In the genomic region with DNA sequence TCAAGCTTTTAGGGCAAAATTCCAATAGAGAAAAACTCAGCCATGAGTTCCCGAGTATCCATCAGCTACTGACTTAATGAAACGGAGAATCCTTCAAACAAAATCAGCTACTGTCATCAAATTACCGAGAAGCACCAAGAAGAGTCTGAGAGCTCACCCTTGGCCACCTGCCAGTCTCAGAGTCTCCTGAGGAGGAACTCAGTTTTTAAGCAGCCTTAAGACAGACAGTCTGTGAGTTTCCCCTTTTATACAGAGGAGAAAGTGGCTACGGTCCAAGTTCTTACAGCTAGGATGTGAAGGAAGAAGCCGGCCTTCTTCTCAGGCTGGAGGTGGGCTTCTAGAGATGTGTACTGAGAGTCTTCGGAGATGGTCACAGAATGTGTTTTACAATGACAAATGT, we compare ENCODE assay signal across 15 mouse cellular contexts.
DNase-seq lines count a peak whose midpoint lies in the region; ATAC-seq and TF ChIP-seq lines count a peak whose summit lies in the region.
"Had no signal": no experiment of that assay in that cellular context is flagged by ENCODE, and none has a peak within 500 bp of the region (broad histone marks: within the 10 kb centered on the region; RNA-seq: fewer than 3 reads in every experiment).

No protein-coding gene starts in this region.

- no peaks in the 10 kb centered on the region for H3K4me1 ChIP-seq in limb, embryonic 14.5 days (ENCODE audit: control insufficient read depth, insufficient read depth, low read length)
- 0 out of 2 replicates have a peak, but pooled peaks cover 6% of the 10 kb centered on the region for H3K4me1 ChIP-seq in limb, embryonic 10.5 days
- H3K4me1 ChIP-seq in MEL (ENCODE audit: control insufficient read depth in 1 of 2, insufficient read depth in 2 of 2, low read length in 2 of 2): no peaks in the 10 kb centered on the region
- H3K4me1 ChIP-seq in forebrain, embryonic 10.5 days: no peaks in the 10 kb centered on the region
- H3K4me1 ChIP-seq: liver, embryonic 12.5 days had no signal

- H3K27ac ChIP-seq in limb, embryonic 14.5 days (replicated peaks; ENCODE audit: low read depth, low read length): no peak overlapping the region
- H3K27ac ChIP-seq in limb, embryonic 10.5 days: no peak overlapping the region
- no peak overlapping the region for H3K27ac ChIP-seq in MEL (ENCODE audit: control insufficient read depth, low read depth, low read length)
- H3K27ac ChIP-seq in forebrain, embryonic 10.5 days: no peak overlapping the region
- H3K27ac ChIP-seq: hindbrain, embryonic 15.5 days; kidney, embryonic 15.5 days; liver, embryonic 12.5 days; midbrain, embryonic 15.5 days had no signal

- H3K4me3 ChIP-seq in limb, embryonic 14.5 days (replicated peaks; ENCODE audit: low read length): no peak overlapping the region
- H3K4me3 ChIP-seq in limb, embryonic 10.5 days: no peak overlapping the region
- H3K4me3 ChIP-seq in MEL (ENCODE audit: control insufficient read depth in 1 of 2, insufficient read depth in 1 of 2, low read depth in 2 of 2, low read length in 2 of 2): no peak overlapping the region
- H3K4me3 ChIP-seq in forebrain, embryonic 10.5 days: no peak overlapping the region
- H3K4me3 ChIP-seq: hindbrain, embryonic 15.5 days; kidney, embryonic 15.5 days; liver, embryonic 12.5 days; midbrain, embryonic 15.5 days had no signal

- no peaks in the 10 kb centered on the region for H3K36me3 ChIP-seq in limb, embryonic 14.5 days (ENCODE audit: control insufficient read depth, insufficient read depth, low read length)
- H3K36me3 ChIP-seq in limb, embryonic 10.5 days: no peaks in the 10 kb centered on the region
- H3K36me3 ChIP-seq in MEL (ENCODE audit: control insufficient read depth in 1 of 2, insufficient read depth in 2 of 2, low read length in 2 of 2): no peaks in the 10 kb centered on the region
- no peaks in the 10 kb centered on the region for H3K36me3 ChIP-seq in forebrain, embryonic 10.5 days (replicated peaks)
- H3K36me3 ChIP-seq: hindbrain, embryonic 15.5 days; kidney, embryonic 15.5 days; liver, embryonic 12.5 days; midbrain, embryonic 15.5 days had no signal

- no peaks in the 10 kb centered on the region for H3K27me3 ChIP-seq in limb, embryonic 14.5 days (ENCODE audit: control insufficient read depth, insufficient read depth, low read length)
- no peaks in the 10 kb centered on the region for H3K27me3 ChIP-seq in limb, embryonic 10.5 days (ENCODE audit: low read depth, poor library complexity, severe bottlenecking)
- H3K27me3 ChIP-seq in MEL (ENCODE audit: control insufficient read depth in 1 of 2, insufficient read depth in 2 of 2, low read length in 2 of 2): no peaks in the 10 kb centered on the region
- no peaks in the 10 kb centered on the region for H3K27me3 ChIP-seq in forebrain, embryonic 10.5 days (ENCODE audit: poor library complexity, severe bottlenecking)
- H3K27me3 ChIP-seq: hindbrain, embryonic 15.5 days; liver, embryonic 12.5 days; midbrain, embryonic 15.5 days had no signal

- no peak overlapping the region for H3K4me2 ChIP-seq in limb, embryonic 14.5 days (replicated peaks; ENCODE audit: low read depth, low read length, severe bottlenecking)
- H3K4me2 ChIP-seq: hindbrain, embryonic 15.5 days; kidney, embryonic 15.5 days; liver, embryonic 12.5 days; midbrain, embryonic 15.5 days had no signal

- no peak for ATAC-seq in limb, embryonic 14.5 days (ENCODE audit: low FRiP score, low read depth)
- no peak for ATAC-seq in cerebellum, adult (ENCODE audit: insufficient number of reproducible peaks, low FRiP score, low TSS enrichment)
- ATAC-seq: CD4-positive, CD25-positive, alpha-beta regulatory T cell, adult 4 months; liver, embryonic 12.5 days; midbrain, embryonic 15.5 days had no signal

- no peaks in the 10 kb centered on the region for H3K79me2 ChIP-seq in MEL (ENCODE audit: control insufficient read depth, insufficient read depth, low read length, poor library complexity)

- no peak overlapping the region for H3K9ac ChIP-seq in limb, embryonic 14.5 days (ENCODE audit: low read depth, low read length, severe bottlenecking)
- no peak overlapping the region for H3K9ac ChIP-seq in MEL (ENCODE audit: control insufficient read depth, low read depth, low read length, poor library complexity, severe bottlenecking)
- H3K9ac ChIP-seq: hindbrain, embryonic 15.5 days; kidney, embryonic 15.5 days; liver, embryonic 12.5 days; midbrain, embryonic 15.5 days had no signal

- no peak for TF ChIP-seq RAD21 in MEL (IDR thresholded peaks at IDR 0.05; ENCODE audit: low read depth, low read length)

- intact Hi-C loops in gastrocnemius, postnatal 14 days (cut with DNase I; ENCODE audit: low total_unique reads): no loop called here

- TF ChIP-seq CTCF in MEL (IDR thresholded peaks at IDR 0.05 in 2 of 3, conservative IDR thresholded peaks at IDR 0.05 in 1 of 3; ENCODE audit: control insufficient read depth in 1 of 3, insufficient read depth in 1 of 3, low read depth in 2 of 3, low read length in 3 of 3, poor library complexity in 1 of 3, severe bottlenecking in 1 of 3): no peak

- DNase-seq in gastrocnemius, postnatal 14 days: peak; percentile 25
- no peak for DNase-seq in gastrocnemius, postnatal 4 days (ENCODE audit: low spot score in 2 of 2)
- DNase-seq in limb, embryonic 14.5 days (ENCODE audit: low spot score): peak; percentile 37
- DNase-seq in limb, embryonic 10.5 days (ENCODE audit: low spot score): no peak
- peak; percentile 47 for DNase-seq in MEL (ENCODE audit: low read depth, low spot score)
- DNase-seq in heart, postnatal 4 days: peak; percentile 35
- no peak for DNase-seq in forebrain, embryonic 10.5 days (ENCODE audit: extremely low spot score, low spot score)
- DNase-seq: spleen, adult 18-20 months; thymus, adult 18-20 months had no signal

- TF ChIP-seq EP300 in MEL (IDR thresholded peaks at IDR 0.05; ENCODE audit: low read depth in 1 of 2, low read length in 2 of 2): no peak

- H3K9me3 ChIP-seq in limb, embryonic 14.5 days (ENCODE audit: control insufficient read depth, low read length): no peaks in the 10 kb centered on the region
- no peaks in the 10 kb centered on the region for H3K9me3 ChIP-seq in limb, embryonic 10.5 days (replicated peaks)
- H3K9me3 ChIP-seq in MEL (replicated peaks; ENCODE audit: insufficient read depth, low read length): no peaks in the 10 kb centered on the region
- no peaks in the 10 kb centered on the region for H3K9me3 ChIP-seq in forebrain, embryonic 10.5 days
- H3K9me3 ChIP-seq: hindbrain, embryonic 15.5 days; kidney, embryonic 15.5 days; liver, embryonic 12.5 days; midbrain, embryonic 15.5 days had no signal

- TF ChIP-seq POLR2A in limb, embryonic 14.5 days (IDR thresholded peaks at IDR 0.05; ENCODE audit: borderline replicate concordance, extremely low read depth, insufficient read depth, insufficient read length): no peak
- TF ChIP-seq POLR2A in MEL (IDR thresholded peaks at IDR 0.05; ENCODE audit: control insufficient read depth in 1 of 2, insufficient read depth in 1 of 2, low read depth in 1 of 2, low read length in 2 of 2, poor library complexity in 1 of 2): no peak

- 50% methylated on average over 6 of the region's 6 CpGs for WGBS in limb, embryonic 14.5 days
- WGBS in limb, embryonic 10.5 days: 85% methylated on average over 6 of the region's 6 CpGs
- 94% methylated on average over 6 of the region's 6 CpGs for WGBS in forebrain, embryonic 10.5 days

TF ChIP-seq in MEL, 35 proteins besides CTCF, POLR2A, EP300 and RAD21:
- TF ChIP-seq MAFK (IDR thresholded peaks at IDR 0.05; ENCODE audit: borderline replicate concordance, low read depth, low read length): no peak
- no peak for TF ChIP-seq TCF12 (IDR thresholded peaks at IDR 0.05; ENCODE audit: low read depth, low read length)
- no peak for TF ChIP-seq MXI1 (IDR thresholded peaks at IDR 0.05; ENCODE audit: low read depth, low read length)
- no peak for TF ChIP-seq USF2 (IDR thresholded peaks at IDR 0.05; ENCODE audit: borderline replicate concordance in 1 of 2, insufficient read depth in 1 of 2, low read depth in 1 of 2, low read length in 2 of 2)

Comparison
In these comparisons a context has a peak if more than half of its experiments do, and no peak if none do; other contexts are left out.
1. DNase-seq: peak in gastrocnemius, postnatal 14 days (single experiment), limb, embryonic 14.5 days (single experiment), MEL (single experiment) and heart, postnatal 4 days (single experiment); none in gastrocnemius, postnatal 4 days (0 of 2), limb, embryonic 10.5 days (single experiment) and forebrain, embryonic 10.5 days (single experiment).